Mouse (Mus musculus) ovary, postnatal 36 days (tissue): Measurements from ENCODE around the gene Fbxw11.
"Not testable (repeated sequence)": the region's sequence is repeated elsewhere in the genome, so short reads cannot be mapped to it uniquely, and the experiment has no call there.

ENCODE experiments used
- DNase-seq: peaks from one replicate; pipeline ENCODE4 v3.0.0; 2022; ENCODE audit warnings: low spot score, mixed read lengths

Fbxw11 gene

DNA sequence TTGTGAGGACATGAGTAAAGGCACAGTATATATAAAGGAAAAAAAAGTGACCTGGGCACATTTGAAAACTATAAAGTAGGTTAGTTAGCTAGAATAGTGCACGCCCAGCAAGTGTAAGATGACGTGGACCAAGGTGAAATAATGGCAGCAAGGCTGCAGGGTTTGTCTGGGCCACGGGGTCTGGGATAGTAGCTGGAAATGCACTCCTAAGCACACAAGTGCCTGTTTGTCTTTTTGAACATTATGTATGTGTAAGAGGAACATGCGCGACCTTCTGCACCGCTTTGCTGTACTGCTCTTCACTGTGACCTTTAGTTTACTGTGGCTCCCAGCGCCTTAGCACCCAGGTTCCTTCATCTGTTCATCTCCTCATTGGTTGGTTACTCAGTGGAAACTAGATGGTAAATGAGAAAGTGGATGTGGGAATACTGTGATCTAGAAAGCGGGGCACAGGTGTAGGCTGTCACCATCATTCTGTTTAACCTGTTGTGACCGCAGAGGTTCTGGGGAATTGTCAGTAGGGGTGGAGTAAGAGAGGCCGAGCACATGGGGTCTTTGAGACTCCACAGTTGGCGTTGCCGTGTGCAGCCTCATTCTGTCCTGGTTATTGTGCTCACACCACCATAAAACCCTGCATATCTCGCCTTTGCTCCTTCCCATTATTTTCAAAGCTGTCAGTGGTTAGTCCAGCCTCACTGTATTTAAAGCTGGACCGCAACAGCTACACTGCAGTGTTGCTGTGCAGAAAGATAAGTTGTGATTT is 66.4 kb downstream of the Fbxw11 start:
- DNase-seq: no peak

DNA sequence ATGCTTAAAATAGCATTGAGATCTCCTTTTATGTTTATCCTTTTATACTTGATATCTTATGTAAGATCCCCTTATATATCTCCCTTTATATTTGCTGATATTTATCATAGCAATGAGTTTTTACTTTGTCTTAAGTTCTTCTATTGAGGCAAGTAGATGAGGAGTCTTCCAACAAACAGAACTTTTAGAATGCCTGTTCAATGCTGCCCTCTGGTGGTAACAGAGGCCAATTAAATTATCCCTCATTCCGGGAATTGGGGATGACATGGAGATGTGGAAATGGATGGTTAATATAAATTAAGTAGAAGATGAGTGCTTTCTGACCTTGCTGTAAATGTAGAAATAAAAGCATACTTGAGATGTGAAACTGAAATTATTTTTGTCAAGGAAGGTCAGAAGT is 67.0 kb downstream of the Fbxw11 start:
- no peak for DNase-seq

DNA sequence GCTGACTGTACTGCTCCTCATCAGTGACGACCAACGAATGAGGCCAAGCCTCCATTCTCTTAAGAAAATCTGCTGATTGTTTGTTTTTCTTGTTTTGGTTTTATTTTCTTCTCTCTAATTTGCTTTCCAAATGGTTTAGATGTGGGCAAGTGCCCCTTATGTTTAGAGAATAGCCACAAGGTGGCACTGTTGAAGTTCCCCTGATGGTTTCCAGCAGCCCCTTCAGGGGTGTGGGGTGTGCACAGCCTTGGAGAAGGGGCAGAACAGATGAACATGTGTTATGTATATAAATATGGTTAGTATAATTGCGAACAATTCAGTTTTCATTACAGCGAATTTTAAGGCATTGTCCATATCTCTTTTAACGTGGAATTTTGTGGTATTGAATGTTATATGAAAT is 71.7 kb downstream of the Fbxw11 start:
- no peak for DNase-seq

DNA sequence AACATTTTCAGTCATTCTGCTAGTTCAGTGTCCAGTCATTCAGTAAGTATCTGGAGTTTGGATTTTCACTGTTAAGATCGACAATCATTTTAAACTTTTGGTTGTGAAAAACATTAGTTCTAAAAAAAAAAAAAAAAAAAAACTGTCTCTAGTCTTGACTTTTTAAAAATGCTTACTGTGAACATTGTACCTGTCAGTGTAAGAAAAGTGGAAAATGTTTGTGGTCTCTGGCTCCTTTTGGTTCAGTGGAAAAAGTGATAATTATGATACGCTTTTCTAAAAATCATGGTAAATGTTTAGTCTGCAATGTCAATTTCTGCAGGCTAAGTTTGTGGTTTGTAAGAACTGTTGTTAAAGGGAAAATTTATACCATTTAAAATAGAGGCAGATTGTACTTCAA is 72.4 kb downstream of the Fbxw11 start:
- no peak for DNase-seq

DNA sequence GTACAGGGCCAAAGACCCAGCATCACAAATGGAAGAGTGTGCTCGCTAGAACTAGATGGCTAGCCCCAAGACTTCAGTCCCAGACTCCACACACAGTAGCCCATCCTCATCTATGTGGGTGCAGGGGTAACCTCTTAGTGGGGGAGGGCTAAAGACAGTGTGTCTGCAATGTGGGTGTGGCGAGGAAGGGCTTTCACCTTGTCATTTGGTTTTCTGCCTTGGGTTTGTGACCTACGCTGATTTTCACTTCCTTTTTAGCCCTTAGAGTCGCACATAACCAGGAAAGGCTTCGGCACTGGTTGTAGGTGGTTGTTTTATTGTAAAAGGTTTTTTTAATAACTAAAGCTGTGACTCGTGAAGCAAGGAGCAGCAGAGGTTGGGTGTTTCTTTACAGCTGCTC is 73.0 kb downstream of the Fbxw11 start:
- DNase-seq: no peak

DNA sequence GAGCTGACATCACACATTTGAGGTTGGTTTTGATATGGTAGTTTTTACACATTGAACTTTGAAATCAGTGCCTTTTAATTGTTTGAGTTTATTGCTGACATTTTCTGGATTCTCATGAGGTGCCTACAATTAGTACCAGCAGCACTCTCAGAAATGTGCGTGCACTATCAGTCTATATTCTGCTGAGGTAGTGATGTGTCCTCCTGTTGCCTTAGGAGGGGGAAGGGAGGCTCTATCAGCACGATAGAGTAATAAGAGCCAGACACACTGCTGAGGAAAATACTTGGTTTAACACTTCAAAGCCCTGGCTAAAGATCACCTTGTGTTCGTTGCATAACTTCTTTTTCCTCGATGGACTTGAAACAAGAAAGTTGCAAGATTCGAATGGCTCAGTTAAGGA is 73.4 kb downstream of the Fbxw11 start:
- no peak for DNase-seq

DNA sequence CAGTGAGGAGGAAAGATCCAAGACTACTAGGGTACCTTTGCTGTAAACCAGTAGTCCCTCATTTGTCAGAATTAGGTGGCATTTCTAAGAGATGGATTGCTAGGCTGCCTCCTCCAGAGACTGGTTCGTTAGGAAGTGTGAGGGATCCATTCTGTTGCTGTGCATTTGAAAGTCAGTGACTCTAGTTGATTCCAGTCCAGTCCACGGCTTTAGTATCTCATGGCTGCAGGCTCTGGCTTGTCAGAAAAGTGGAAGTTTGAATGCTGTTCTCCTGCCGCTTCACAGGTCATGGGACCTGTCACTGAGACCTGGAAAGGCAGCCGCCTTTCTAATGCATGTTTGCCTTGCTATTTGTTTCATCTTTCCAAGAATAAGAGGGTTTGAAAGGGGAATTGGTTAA is 74.4 kb downstream of the Fbxw11 start:
- no peak for DNase-seq

DNA sequence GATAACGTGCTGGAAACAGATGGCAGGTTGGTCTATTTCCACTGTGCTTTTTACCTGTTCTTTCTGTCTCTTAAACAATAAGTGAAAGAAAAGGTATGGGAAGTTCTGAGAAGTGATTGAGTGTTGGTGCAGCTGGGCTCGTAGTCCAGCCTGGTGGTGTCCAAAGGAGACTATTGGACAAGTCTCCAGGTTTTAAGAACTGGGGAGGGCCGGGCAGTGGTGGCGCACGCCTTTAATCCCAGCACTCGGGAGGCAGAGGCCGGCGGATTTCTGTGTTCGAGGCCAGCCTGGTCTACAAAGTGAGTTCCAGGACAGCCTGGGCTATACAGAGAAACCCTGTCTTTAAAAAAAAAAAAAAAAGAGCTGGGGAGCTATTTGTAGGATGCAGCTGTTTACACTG is 75.2 kb downstream of the Fbxw11 start:
- DNase-seq: not testable (repeated sequence)

DNA sequence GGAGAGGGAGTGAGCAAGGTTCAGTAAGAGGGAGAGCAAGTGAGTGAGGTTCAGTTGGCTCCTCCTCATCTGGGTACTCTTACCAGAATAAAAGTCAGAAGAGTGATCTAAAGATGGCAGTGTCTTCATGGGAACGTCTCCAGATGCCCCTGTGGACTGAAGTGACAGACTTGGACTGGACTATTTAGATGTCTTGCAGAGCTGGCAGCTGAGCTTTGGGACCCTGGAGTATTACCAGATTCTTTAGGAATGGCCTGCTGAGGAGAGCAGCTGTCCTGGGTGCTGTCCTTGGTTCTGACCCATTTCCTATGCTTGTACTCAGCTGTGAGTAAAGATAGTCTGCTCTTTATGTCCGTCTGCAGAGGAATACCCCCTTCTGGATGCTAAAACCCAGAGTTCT is 75.8 kb downstream of the Fbxw11 start:
- no peak for DNase-seq

DNA sequence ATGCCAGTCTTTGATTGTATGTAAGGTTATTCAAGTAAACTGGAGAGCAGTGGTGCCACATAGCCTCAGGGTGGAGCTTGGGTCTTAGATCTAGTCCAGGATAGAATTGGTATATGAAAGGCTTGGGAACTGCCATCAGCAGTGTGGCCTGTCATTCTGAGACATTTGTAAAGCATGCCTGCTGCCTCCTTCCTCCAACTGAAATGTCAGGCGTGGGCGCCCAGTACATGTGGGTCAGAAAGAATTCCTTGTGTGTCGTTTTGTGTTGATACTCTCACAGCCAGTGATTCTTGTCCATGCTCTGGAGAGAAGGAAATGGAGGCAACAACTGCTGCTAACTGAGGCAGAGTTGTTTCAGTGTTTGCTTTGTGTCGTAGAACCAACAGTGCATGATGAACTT is 76.5 kb downstream of the Fbxw11 start:
- DNase-seq: no peak

DNA sequence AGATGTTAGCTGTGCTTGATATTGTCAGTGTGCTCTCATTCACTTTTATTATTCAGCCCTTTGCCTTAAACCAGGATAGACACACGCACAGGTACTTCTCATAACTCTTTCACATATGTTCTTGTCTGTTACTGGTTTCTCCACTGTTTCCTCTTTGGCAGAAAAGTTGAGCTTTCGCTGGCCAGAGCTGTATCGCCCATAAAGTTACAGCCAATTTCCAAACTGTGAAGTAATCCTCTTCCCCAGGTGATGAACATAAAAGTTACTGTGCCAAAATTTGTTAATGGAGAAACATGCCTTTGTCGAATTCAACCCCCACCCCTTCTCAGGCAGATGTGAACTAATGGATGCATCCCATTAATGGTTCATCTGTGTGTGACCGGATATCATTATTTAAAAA is 80.1 kb downstream of the Fbxw11 start:
- DNase-seq: no peak

DNA sequence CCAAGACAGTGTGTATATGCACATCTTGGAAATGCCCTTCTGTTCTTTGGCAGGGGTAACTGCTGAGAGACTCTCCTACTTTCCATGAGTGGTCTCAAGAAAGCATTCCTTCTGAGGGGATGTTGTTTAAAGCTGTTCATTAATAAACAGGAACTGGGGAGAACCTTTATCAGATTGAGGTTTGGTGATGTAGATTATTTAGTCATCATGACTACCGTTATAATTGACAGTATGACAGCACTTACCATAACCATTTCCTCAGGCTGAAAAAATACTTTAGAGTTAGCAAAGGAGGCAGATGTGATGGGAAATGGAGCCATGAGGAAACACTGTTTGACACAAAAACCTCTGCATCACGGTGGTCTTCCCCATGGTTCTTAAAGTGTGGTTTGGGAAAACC is 80.8 kb downstream of the Fbxw11 start:
- DNase-seq: no peak

DNA sequence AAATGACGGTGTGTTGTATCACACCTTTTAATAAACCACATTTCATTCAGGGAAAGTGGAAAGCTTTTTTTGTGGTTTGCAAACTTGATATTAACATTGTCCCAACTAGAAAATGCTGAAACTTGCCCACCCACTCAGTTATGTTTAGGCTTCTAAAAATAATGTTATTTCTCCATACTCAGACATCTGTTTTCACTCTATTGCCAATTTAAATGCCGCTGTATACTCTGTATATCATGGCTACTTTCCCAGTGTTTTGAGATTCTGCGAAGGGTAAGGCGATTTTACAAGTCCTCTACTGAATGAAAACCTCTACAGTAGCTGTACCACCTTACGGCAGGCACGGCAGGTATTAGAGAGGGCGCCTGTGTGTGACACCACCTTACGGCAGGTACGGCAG is 82.6 kb downstream of the Fbxw11 start:
- DNase-seq: no peak

DNA sequence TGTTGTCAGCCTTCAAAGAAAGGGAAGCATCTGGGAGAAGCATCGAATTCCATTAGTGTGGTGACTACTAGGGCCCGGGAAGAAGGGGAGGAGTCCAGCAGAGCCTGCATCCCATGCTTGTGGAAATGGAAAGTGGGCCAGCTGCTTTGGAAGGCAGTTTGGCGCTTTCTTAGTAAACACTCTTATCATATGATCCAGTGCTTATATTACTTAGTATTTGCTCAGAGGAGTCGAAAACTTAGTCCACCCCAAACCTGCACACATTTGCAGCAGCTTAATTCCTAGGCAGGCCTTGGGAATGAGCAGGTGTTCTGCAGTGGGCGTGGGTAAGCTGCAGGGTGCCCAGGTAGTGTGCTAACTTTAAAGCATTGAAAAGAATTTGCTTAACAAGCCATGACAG is 89.9 kb downstream of the Fbxw11 start:
- no peak for DNase-seq

DNA sequence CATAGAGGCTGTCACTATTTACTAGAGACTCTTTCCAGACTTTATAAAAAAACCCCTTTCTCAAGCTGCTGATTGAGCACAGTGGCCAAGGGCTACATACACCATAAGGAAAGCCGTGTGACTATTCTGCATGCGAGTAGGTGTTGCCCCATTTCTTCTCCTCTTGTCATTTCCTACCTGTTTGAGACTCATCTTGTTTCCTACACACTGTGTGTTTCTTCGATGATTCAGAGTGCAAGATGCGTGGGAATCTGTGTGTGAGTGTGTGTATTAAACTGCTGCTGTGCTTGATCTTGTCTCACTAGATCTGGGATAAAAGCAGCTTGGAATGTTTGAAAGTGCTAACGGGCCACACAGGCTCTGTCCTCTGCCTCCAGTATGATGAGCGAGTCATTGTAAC is 90.7 kb downstream of the Fbxw11 start:
- DNase-seq: no peak

DNA sequence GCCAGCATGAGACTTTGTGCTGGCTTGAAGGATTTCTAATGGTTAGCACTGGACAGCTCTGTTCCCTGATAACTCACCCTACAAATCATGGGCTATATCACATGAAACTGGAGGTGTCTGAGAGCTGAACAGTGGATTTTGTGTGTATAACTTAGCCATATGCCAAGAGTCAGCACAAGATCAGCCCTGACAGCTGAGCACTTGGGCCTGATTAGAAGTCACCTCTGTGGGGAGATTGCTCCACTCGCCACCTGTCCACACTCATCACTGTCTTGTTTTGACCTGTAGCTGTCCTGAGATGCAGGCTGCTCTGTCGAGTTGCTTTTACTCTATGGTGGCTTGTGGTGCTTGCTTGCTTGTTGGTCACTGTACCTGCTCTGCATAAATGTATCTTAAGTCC is 93.8 kb downstream of the Fbxw11 start:
- DNase-seq: no peak

DNA sequence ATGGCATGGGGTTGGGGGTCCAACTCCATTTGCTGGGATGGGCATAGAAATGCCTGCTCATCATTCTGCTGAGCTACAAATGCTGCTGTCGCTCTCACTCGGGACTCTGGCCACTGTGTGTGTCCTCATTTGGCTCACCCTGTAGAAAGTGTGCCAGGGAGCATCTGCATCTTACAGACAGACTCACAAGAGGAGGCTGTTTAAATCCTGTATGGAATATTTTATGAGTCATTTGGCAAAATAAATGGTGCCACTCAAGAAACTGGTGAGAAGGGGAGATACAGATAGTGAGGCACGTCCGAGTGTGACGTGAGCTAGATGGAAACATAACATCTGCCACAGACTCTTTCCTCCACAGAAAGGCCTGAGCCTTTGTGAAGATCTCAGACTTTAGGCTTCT is 95.2 kb downstream of the Fbxw11 start:
- no peak for DNase-seq

DNA sequence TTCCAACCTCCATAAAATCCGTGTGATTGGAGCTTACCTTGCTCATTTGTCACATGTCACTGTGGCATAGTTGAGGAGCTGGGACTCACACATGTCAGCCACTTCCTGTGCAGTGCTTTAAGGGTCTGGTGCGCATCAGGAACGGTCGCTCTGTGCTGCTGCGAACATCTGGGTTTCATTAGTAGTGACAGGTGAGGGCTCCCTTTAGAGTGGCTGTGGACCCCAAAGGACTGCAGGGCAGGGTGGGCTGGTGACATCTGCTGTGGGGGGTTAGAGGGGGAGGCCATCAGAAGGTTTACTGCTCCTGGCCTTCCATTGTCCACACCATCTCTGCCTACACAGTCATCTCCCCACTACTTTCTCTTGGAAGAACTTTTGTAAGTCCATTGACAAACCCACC is 101.4 kb downstream of the Fbxw11 start:
- no peak for DNase-seq

DNA sequence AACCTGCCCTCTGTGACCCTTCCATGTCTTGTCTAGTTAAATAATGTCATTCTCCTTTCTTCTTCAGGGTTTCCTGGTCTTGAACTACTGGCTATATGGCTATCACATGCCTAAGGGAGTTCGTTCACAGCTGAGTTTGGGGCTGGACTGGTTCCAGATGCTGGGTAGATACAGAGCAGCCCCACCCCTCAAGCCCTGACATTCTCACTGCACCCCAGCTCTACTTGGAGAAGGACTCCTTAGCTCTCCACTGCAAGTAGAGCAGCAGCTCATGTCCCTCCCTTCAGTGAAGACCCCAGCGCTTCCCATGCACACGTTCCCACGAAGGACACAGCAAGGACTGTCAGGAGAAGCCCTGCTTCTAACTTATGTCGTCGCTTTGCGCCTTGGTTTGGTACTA is 101.9 kb downstream of the Fbxw11 start:
- no peak for DNase-seq

DNA sequence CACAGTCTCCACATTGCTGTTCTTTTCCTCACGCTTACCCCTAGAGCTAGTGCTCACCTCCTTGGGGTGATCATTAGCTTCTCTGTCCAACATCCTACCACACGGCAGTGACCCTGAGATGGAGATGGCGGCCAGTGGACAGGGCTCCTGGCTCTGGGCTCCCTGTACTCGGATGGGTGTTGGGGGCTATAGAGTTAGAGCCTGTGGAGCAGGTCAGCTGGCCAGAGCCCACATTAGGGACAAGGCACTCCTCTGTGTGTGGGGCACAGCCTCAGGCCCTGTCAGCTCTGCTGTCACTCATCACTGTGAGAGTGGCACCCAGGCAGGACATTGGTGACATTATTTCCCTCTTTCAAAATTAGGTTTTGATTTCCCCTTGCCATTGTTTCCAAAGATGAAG is 102.9 kb downstream of the Fbxw11 start:
- no peak for DNase-seq

DNA sequence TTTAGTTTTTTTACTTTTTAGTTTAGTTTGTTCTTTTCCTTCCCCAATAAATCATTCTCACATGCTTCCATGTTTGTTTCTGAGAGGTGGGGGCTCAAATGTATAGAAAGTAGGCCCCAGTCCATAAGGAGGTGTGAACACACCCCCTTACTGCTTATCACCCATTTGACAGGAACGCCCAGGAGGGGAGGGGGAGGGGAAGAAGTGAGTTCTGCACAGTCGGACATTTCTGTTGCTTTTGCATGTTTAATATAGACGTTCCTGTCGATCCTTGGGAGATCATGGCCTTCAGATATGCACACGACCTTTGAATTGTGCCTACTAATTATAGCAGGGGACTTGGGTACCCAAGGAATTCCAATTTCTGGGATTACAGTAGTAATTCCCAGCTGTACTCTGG is 103.5 kb downstream of the Fbxw11 start:
- DNase-seq: no peak

DNA sequence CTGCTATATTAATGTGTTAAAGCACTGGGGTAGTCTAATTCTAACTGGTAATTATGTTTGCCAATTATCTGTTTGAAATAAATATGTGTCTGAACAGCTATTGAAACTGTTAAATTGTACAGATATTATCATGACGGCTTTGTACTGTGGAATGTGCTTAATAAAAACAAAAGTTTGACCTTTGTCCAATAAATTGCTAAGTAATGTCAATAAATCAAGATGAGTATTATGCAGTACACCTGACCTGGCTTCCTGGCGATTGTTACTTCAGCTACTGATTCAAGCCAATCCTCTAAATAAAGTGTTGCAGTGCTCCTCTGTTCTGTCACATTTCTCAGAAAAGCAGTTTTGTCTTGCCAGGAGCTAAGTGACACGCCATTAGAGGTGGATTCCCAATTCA is 104.0 kb downstream of the Fbxw11 start:
- no peak for DNase-seq

DNA sequence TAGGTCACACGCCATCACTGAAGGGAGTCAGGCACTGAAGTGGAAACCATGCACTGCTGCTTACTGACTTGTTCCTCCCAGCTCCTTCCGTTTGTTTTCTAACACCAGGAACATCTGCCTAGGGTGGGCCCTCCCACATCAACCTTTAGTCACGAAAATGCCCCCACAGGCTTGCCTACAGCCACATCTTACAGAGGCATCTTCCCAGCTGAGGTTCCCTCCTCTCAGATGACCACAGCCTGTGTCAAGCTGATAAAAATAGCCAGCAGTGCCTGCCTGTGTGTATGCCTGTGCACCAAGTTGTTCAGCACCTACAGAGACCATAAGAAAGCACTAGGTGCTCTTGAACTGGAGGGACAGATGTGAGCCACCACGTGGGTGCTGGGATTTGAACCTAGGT is 106.3 kb downstream of the Fbxw11 start:
- no peak for DNase-seq

DNA sequence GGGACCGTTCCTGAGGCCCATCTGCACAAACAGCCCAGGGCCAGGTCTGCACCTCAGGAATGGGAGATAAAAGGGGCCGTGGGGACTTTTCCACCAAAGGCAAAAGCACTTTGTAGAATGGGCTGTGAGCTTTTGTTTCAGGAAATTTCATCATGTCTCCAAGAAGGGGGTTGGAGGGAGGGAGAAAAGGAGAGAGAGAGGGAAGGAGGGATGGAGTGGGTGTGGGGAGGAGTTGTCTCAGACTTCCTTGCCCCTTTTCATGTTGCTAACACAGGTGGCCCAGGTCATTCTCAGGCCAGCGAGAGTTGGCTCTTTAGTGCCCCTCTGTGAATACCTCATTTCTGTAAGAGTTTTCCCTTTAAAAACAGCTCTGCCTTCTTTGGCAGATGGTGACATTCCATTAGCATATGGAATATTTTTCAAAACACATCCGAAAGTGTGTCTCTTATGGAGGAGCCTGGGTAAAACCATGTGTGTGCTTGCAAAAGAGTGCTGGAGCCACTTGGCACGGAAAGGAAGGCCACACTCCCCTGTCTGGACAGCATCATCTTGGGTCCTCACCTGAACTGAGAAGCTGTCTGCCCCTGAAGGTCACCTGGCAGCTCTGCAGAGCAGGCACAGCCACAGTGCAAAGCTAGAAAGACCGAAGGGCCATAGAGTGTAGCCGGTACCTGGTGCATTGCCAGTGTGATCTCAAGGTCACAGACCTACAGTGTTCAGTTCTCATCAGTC is 109.5 kb downstream of the Fbxw11 start:
- DNase-seq: no peak
